Mouse (Mus musculus): ENCODE measurements around the gene Zfp830. TPM values are rescaled to one million over a fixed set of nuclear protein-coding genes. Genes with fewer than 3 reads are reported as not detected.

Zfp830 gene
- total RNA-seq, 1 experiment from 2014 or later: 48.6 TPM

Other genes with a start within 250 kb of the Zfp830 start
- not detected in 2 replicates for gene Cct6b, start within 50 bp of the Zfp830 start, total RNA-seq (2017)
- 55.3 and 62.4 TPM in 2 replicates for gene Lig3, start 16.8 kb downstream of the Zfp830 start, total RNA-seq (2017)
- 12.5 and 14.4 TPM in 2 replicates for gene Rffl, start 106.9 kb downstream of the Zfp830 start, total RNA-seq (2017)
- 15.7 and 16.0 TPM in 2 replicates for gene Rad51d, start 126.3 kb downstream of the Zfp830 start, total RNA-seq (2017)
- gene Fndc8, start 127.8 kb downstream of the Zfp830 start, total RNA-seq (2017): not detected in 2 replicates
- 18.5 and 23.2 TPM in 2 replicates for gene Nle1, start 144.1 kb downstream of the Zfp830 start, total RNA-seq (2017)
- gene Unc45b, start 146.2 kb downstream of the Zfp830 start, total RNA-seq (2017): not detected in 2 replicates
- gene Slfn5, start 187.0 kb downstream of the Zfp830 start, total RNA-seq (2017): 3.2 and 6.4 TPM in 2 replicates
- gene Slfn9, start 227.5 kb downstream of the Zfp830 start, total RNA-seq (2017): 39.6 and 42.1 TPM in 2 replicates